Mouse (Mus musculus): ENCODE results near the gene Palb2.
"Not testable (repeated sequence)": the region's sequence is repeated elsewhere in the genome, so short reads cannot be mapped to it uniquely, and the experiment has no call there.

The Palb2 gene

GRCm38 (mm10) chr7:122132497-122133337, at the start of gene Palb2, which contains the start of gene Dctn5:
Gene Palb2 (minus strand): TSS chr7:122132985.
Gene Dctn5 (plus strand): TSS chr7:122133041.
- DNase-seq (ENCODE audit: low read depth), result peak; percentile 99

DNA sequence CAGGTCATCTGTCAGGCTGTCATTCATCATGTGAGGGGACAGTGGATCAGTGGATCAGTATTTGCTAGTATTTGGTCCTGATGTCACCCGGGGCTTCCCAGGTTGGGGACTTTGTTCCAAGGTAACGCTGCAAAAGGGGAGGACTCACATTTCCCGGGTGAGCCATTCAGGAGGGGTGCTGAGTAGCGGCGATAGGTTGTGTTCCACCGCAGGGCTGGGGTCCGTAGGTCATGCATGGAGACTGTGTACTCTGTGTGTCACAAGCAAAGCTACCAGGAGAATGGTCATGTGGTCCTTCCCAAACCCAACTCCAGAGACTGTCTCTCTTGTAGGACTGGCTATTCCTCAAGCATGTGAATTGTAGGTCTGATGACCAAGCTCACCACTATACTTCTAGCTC, 47.9 kb upstream of the Palb2 start:
- DNase-seq (ENCODE audit: low read depth), result no peak

DNA sequence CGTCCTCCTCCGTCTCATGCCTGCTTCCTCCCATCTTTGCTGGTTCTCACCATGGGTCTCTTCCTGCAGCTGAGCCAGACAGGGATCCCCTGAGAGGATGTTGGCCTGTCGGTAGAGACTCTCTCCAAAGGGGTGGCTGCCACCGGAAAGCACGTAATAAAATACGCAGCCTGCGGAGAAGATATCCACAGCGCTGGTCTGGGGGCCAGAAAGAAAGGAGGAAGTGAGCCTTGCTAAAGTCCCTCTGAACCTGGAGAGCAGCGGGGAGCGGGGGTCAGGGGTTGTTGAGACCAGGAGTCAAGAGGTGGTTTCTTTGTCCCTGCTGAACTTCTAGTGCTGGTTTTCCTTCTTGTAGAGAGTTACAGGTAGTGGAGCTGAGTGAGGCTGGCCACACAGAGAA, 38.8 kb upstream of the Palb2 start:
- no peak for DNase-seq (ENCODE audit: low read depth)

DNA sequence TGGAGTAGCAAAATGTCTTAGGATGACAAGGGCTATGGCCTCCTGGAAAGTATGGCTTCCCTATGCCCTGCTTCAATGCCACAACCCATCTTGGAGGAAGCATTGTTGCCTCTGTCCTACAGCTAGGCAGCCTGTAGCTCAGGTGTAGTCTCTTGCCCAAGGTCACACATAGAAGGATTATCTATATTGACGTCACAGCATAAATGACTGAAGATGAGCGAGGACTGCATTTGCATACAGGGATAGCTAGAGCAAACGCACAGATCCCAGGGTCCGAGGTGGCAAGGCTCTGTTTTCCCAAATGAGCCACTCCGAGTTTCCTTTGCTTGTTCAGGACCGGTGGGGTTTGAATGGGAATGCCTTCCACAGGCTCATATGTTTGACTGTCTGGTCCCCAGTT, 37.9 kb upstream of the Palb2 start:
- no peak for DNase-seq (ENCODE audit: low read depth)

DNA sequence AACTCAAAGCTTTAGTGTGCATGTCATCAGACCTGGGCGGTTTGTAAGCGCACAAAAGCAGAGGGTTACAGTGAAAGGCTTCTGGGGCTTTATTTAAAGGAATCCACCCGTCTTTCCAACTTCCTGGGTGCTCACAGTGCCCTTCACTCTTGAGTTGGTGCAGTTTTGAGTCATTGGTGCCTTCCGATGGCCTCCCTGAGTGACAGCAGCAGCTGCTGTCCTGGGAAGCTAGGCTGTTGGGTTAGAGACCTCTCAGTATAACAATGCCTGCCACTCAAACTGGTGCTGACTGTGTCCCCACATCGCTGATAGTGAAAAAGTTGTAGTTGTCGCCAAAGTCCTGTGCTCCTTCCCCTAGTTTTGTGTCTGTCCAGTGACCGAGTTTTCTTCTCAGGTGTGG, 34.4 kb upstream of the Palb2 start:
- DNase-seq (ENCODE audit: low read depth), result no peak

- DNase-seq (ENCODE audit: low read depth), result no peak
Measured at GRCm38 (mm10) chr7:122163766-122164165, 31.0 kb upstream of the Palb2 start.

- no peak for DNase-seq (ENCODE audit: low read depth)
Measured at GRCm38 (mm10) chr7:122160037-122160436, 27.3 kb upstream of the Palb2 start.

- DNase-seq (ENCODE audit: low read depth), result peak; percentile 79
Measured at GRCm38 (mm10) chr7:122158915-122159902, 26.4 kb upstream of the Palb2 start, which contains the start of gene Plk1. Gene Plk1 (plus strand): TSS chr7:122159439.

- DNase-seq (ENCODE audit: low read depth), result no peak
Measured at GRCm38 (mm10) chr7:122158488-122158887, 25.7 kb upstream of the Palb2 start.

DNA sequence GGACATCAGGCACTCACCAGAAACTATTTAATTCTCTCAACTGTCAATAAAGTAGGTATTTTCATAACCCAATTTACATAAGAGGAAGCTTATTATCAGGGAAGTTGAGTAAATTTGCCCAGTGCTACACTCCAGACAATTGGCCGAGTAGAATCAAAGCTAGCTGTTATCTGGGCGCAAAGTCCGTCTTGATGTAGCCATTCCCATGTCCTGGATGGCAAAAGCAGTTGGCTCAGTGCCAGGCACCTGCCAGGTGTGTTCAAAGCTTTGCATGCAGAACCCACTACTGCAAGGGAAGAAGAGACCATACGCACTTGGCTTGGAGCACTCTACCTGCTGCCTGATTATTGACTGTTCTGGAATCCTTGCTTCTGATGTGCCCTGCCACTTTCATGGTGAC, 19.7 kb upstream of the Palb2 start:
- no peak for DNase-seq (ENCODE audit: low read depth)

GRCm38 (mm10) chr7:122140991-122141390, 8.2 kb upstream of the Palb2 start:
- no peak for DNase-seq (ENCODE audit: low read depth)

GRCm38 (mm10) chr7:122138190-122138589, 5.4 kb upstream of the Palb2 start:
- no peak for DNase-seq (ENCODE audit: low read depth)

GRCm38 (mm10) chr7:122137071-122137470, 4.3 kb upstream of the Palb2 start:
- no peak for DNase-seq (ENCODE audit: low read depth)

- DNase-seq (ENCODE audit: low read depth), result peak; percentile 47
Measured at GRCm38 (mm10) chr7:122135070-122135469, 2.3 kb upstream of the Palb2 start.

- DNase-seq (ENCODE audit: low read depth), result no peak
Measured at GRCm38 (mm10) chr7:122133338-122133625, 497 bp upstream of the Palb2 start.

GRCm38 (mm10) chr7:122131834-122132233, 951 bp downstream of the Palb2 start:
- no peak for DNase-seq (ENCODE audit: low read depth)

- no peak for DNase-seq (ENCODE audit: low read depth)
Measured at GRCm38 (mm10) chr7:122126946-122127345, 5.8 kb downstream of the Palb2 start.

- DNase-seq (ENCODE audit: low read depth), result no peak
Measured at GRCm38 (mm10) chr7:122125636-122126035, 7.1 kb downstream of the Palb2 start.

DNA sequence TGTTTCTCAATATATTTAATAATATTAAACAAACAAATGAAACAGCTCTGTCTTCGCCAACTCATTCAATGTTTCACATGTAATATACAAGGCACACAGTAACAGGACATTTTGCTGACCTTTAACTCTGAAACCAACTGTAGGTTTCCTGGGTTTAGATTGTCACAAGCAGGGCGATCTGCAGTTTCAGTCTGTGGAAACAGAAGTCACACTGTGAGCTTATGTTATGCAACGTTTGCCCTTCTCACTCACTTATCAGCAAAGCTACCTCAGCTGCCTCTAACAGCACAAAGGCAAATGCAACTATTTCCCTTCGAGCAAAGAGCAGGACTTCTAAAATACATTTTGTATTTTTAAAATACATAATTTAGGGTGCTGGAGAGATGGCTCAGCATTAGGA, 9.3 kb downstream of the Palb2 start:
- no peak for DNase-seq (ENCODE audit: low read depth)

DNA sequence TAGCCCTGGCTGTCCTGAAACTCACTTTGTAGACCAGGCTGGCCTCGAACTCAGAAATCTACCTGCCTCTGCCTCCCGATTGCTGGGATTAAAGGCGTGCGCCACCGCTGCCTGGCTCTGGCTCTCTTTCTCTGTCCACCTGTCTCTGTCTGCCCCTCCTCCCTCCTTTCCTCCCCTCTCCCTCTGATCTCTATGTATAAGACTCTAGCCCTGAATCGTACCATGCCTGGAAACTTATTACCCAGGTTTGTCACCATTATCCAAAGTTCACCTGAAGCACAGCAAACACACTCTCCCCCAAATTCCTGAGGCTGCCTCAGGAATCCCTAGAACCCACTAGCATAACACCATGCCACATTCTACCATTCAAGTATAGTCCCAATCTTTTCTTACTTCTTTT, 24.6 kb downstream of the Palb2 start:
- no peak for DNase-seq (ENCODE audit: low read depth)

DNA sequence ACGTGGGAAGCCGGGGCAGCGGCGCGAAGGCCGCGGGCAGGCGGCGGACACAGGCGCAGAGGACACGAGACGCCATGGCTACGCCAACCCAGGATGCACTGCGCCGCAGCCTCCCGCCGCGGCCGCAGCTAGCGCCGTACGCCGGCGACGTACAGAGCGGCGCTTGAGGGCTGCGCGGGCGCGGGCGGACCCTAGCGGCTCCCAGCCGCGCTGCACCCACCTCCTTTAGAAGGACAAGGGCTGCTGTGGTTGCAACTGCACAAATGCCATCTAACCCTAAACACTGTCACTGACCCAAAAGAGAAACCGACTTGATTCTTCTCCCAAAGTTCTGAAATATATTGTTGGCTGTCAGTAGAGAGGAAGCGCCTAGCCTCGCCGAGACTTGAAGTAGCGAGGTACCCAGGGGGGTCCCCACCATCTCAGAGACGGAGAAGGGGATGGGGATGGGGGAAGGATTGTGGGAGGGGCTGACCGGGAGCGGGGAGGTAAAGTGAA, 31.0 kb downstream of the Palb2 start, which contains the start of gene Ndufab1:
Gene Ndufab1, minus strand, starts transcription at position 140 of the 498 bp plus-strand sequence.
- peak; percentile 80 for DNase-seq (ENCODE audit: low read depth)

- DNase-seq (ENCODE audit: low read depth), result not testable (repeated sequence)
Measured at GRCm38 (mm10) chr7:122101014-122101746, 31.6 kb downstream of the Palb2 start.
